Mouse (Mus musculus) midbrain, embryonic 14.5 days (tissue): ENCODE data around the gene Polr3h. TPM values are rescaled to one million over a fixed set of nuclear protein-coding genes. Genes with fewer than 3 reads are reported as not detected.

ENCODE experiments used
- ATAC-seq: fragments of 200-750 bp; cut with Nextera tagmentation; 2 replicates; pipeline ENCODE4 v1.8.0; 2017; ENCODE audit warnings: moderate number of reproducible peaks, moderate library complexity; ENCODE audit not compliant: low FRiP score, low TSS enrichment
- DNase-seq: peaks from one replicate; pipeline ENCODE4 v3.0.0-alpha.2; 2015
- H3K27ac ChIP-seq: fragments of 300-500 bp; sonication (generic); replicated peaks from 2 replicates; pipeline ENCODE4 v1.5.1; 2014; ENCODE audit warnings: mild to moderate bottlenecking, low read depth, low read length, moderate library complexity
- H3K27me3 ChIP-seq: fragments of 300-500 bp; sonication (generic); 2 replicates; pipeline ENCODE4 v1.6.1; 2014; ENCODE audit warnings: low read length, control low read depth, mixed read lengths; ENCODE audit not compliant: control insufficient read depth, insufficient read depth
- H3K36me3 ChIP-seq: fragments of 300-500 bp; sonication (generic); 2 replicates; pipeline ENCODE4 v1.6.1; 2014; ENCODE audit warnings: low read length, control low read depth; ENCODE audit not compliant: control insufficient read depth, insufficient read depth
- H3K4me1 ChIP-seq: fragments of 300-500 bp; sonication (generic); 2 replicates; pipeline ENCODE4 v1.6.1; 2014; ENCODE audit warnings: mild to moderate bottlenecking, antibody characterized with exemption, low read length, control low read depth; ENCODE audit not compliant: control insufficient read depth, insufficient read depth
- H3K4me2 ChIP-seq: fragments of 300-500 bp; sonication (generic); 2 replicates; pipeline ENCODE4 v1.6.1; 2014; ENCODE audit warnings: mild to moderate bottlenecking, low read length, moderate library complexity
- H3K4me3 ChIP-seq: fragments of 300-500 bp; sonication (generic); replicated peaks from 2 replicates; pipeline ENCODE4 v1.5.1; 2014; ENCODE audit warnings: low read depth, low read length
- H3K9ac ChIP-seq: fragments of 300-500 bp; sonication (generic); replicated peaks from 2 replicates; pipeline ENCODE4 v1.6.1; 2014; ENCODE audit warnings: mild to moderate bottlenecking, low read length, moderate library complexity
- H3K9me3 ChIP-seq: fragments of 300-500 bp; sonication (generic); 2 replicates; pipeline ENCODE4 v1.6.1; 2016; ENCODE audit warnings: low read length, control low read depth, mixed read lengths; ENCODE audit not compliant: control insufficient read depth
- WGBS: fragments of 180-500 bp; shearing (Covaris S2); extraction: QIAGEN DNeasy Blood & Tissue Kit; methylation state at CpG from one replicate; pipeline ENCODE4 v1.1.7; 2014; 5-methylcytosine and 5-hydroxymethylcytosine counted together
- polyA plus RNA-seq: library from polyadenylated mRNA; unstranded; fragments of >200 nt; fragmentation: Nextera tagmentation; extraction: Ambion mirVana; gene quantifications from 2 replicates; pipeline ENCODE4 v1.2.1, GENCODE M21; 2014

Polr3h gene
- polyA plus RNA-seq, 1 experiment from 2014 or later, result 74.2 TPM

DNA sequence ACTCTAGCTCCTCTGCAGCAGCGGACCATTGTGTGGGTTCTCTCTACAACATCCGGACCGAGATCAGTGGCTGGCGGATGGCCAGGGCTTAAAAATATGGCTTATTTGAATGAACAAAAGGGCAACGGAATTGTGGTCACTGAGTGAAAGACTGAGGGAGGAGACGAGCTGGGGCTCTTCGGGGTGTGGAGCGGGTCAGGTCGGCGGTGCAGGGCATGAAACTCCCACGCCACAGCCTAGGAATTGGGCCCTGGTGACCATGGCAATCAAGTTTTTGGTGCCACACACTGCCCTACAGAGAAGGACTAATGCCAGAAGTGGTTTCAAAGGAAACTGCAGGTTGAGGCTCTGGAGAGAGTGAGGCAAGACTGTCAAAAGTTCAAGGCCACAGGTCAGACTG, 2.2 kb upstream of the Polr3h start:
- H3K9me3 ChIP-seq, result no peaks in the 10 kb centered on the region
- DNase-seq (peak; percentile 65), ATAC-seq (no peak)
- H3K4me1 ChIP-seq, result peaks cover 10% of the 10 kb centered on the region
- no peak overlapping the region for H3K4me2 ChIP-seq
- H3K4me3 ChIP-seq, result no peak overlapping the region
- H3K36me3 ChIP-seq, result no peaks in the 10 kb centered on the region
- no peak overlapping the region for H3K9ac ChIP-seq
- no peak overlapping the region for H3K27ac ChIP-seq
- 46% methylated on average over 11 of the region's 11 CpGs for WGBS
- no peaks in the 10 kb centered on the region for H3K27me3 ChIP-seq

DNA sequence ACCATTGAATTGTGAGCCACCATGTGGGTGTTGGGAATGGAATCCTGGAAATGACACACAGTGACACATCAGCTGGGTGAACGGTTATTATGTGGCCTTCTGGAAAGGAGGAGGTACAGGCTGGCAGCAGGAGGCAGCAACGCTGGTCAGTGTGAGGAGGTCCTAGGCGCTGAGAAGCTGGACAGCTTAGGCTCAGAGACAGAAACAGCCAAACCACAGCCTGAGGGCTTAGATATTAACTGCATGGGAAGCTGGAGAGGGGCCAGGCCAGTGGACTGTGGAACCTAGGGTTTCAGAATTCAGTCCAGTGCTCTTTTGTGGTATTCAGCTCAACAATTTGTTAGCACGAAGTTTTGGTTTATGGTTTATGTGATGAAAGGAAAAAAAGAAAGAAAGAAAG, 1.7 kb upstream of the Polr3h start:
- H3K9ac ChIP-seq, result no peak overlapping the region
- H3K4me3 ChIP-seq, result no peak overlapping the region
- no peaks in the 10 kb centered on the region for H3K27me3 ChIP-seq
- 51% methylated on average over 4 of the region's 4 CpGs for WGBS
- no peak for ATAC-seq
- no peaks in the 10 kb centered on the region for H3K36me3 ChIP-seq
- DNase-seq, result peak; percentile 29
- H3K4me2 ChIP-seq, result no peak overlapping the region
- 0 out of 2 replicates have a peak overlapping the region, but pooled peaks have one; percentile 55 for H3K27ac ChIP-seq
- no peaks in the 10 kb centered on the region for H3K9me3 ChIP-seq
- peaks cover 10% of the 10 kb centered on the region for H3K4me1 ChIP-seq

DNA sequence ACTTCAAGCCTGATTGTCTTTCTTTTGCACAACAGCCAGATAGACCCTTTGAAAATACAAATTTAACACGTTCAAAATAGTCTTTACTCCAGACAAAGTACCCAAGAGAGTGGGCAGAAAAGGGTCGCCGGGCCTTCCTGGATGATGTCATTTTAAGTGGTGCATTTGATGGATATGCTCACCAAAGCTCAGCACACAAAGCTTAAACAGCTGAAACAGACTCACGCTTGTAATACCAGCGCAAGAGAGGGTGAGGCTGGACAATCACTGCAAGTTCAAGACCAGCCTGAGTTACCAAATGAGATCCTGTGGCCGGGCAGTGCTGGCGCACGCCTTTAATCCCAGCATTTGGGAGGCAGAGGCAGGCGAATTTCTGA, 394 bp upstream of the Polr3h start:
- DNase-seq (no peak), ATAC-seq (peak; percentile 60)
- Histone ChIP-seq H3K4me1 (peaks cover 10% of the 10 kb centered on the region), H3K36me3 (no peaks in the 10 kb centered on the region), H3K4me2 (peak overlapping the region; percentile 95), H3K27ac (peak overlapping the region; percentile 65), H3K4me3 (no peak overlapping the region), H3K9me3 (no peaks in the 10 kb centered on the region), H3K27me3 (no peaks in the 10 kb centered on the region), H3K9ac (no peak overlapping the region)
- WGBS, result 23% methylated on average over 9 of the region's 9 CpGs

DNA sequence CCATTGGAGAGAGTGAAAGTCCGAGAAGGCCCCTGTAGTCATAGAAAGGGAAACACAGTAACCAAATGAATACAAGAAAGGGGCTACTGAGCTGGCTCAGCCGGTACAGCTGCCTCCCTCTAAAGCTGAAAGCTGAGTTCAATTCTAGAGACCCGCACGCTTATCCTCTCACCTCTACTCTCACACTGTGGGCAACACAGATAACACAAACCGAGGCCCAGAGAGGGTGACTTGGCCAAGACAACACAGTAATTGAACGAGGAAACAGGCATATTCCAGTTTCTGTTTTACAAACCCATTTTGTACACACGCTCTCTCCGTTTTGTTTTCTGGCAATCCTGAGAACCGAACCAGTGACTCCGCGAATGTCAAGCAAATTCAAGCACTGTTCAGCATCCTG, 1.1 kb downstream of the Polr3h start:
- 85% methylated on average over 11 of the region's 11 CpGs for WGBS
- DNase-seq (no peak), ATAC-seq (no peak)
- Histone ChIP-seq H3K9ac (no peak overlapping the region), H3K4me1 (peaks cover 10% of the 10 kb centered on the region), H3K27ac (no peak overlapping the region), H3K27me3 (no peaks in the 10 kb centered on the region), H3K4me3 (peak overlapping the region; percentile 74), H3K4me2 (peak overlapping the region; percentile 95), H3K9me3 (no peaks in the 10 kb centered on the region), H3K36me3 (no peaks in the 10 kb centered on the region)

DNA sequence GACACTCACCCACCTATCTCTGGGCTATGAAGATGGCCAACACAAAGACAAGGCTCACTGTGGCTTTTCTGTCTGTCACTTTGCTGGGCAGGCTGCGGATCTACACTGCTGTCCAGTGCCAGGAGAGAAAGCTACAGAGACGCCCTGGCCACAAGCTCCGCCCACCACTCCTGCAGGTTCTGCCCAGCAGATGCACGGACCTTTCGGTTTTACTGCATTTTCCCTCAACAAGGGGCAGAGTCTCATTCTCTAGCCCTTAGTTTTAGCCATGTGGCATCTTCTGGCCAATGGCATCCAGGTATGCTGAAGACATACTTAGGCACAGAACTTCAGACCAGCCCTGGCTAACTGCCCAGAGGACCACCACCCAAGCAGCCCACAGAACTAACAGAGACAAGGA, 4.8 kb downstream of the Polr3h start:
- no peak overlapping the region for H3K4me3 ChIP-seq
- 0 out of 2 replicates have a peak overlapping the region, but pooled peaks have one; percentile 32 for H3K27ac ChIP-seq
- peaks cover 10% of the 10 kb centered on the region for H3K4me1 ChIP-seq
- H3K27me3 ChIP-seq, result no peaks in the 10 kb centered on the region
- DNase-seq (no peak), ATAC-seq (no peak)
- no peaks in the 10 kb centered on the region for H3K9me3 ChIP-seq
- 76% methylated on average over 5 of the region's 5 CpGs for whole genome bisulfite sequencing
- peaks cover 19% of the 10 kb centered on the region for H3K36me3 ChIP-seq
- no peak overlapping the region for H3K4me2 ChIP-seq
- H3K9ac ChIP-seq, result no peak overlapping the region

DNA sequence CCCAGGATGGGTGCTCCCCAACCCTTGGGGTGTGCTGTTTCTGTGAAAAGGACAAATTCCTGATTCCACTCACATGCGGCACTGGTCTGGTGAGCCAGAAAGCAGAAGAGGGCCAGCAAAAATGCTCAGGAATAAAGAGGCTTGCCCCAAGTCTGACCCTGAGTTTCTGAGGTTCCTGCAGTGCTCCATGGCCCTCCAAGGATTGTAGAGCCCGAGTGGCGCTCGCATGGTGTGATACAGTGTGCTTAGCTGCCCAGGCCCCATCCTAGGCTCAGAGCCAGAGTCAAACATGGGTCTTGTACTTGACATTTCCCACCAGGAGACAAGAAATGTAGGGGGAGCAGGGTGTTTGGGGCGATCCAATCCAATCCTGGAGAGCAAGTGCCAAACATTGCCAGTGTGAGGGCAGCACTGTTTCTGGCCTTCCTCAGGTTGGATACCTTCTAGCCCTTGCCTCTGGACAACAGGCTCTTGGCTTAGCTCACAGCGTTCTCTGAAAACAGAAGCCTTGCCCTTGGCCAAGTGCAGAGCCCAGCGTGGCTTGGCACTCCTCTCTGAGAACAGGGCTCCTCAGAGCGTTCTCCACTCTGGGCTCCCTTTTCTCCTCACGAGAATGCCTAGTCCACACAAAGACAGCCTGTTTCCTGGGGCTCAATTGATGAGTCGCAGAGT, 5.4 kb downstream of the Polr3h start:
- ATAC-seq (no peak), DNase-seq (no peak)
- H3K9ac ChIP-seq, result no peak overlapping the region
- H3K36me3 ChIP-seq, result peaks cover 25% of the 10 kb centered on the region
- 84% methylated on average over 10 of the region's 10 CpGs for WGBS
- H3K4me2 ChIP-seq, result no peak overlapping the region
- H3K9me3 ChIP-seq, result no peaks in the 10 kb centered on the region
- no peak overlapping the region for H3K4me3 ChIP-seq
- peaks cover 10% of the 10 kb centered on the region for H3K4me1 ChIP-seq
- H3K27ac ChIP-seq, result 0 out of 2 replicates have a peak overlapping the region, but pooled peaks have one; percentile 32
- H3K27me3 ChIP-seq, result no peaks in the 10 kb centered on the region

DNA sequence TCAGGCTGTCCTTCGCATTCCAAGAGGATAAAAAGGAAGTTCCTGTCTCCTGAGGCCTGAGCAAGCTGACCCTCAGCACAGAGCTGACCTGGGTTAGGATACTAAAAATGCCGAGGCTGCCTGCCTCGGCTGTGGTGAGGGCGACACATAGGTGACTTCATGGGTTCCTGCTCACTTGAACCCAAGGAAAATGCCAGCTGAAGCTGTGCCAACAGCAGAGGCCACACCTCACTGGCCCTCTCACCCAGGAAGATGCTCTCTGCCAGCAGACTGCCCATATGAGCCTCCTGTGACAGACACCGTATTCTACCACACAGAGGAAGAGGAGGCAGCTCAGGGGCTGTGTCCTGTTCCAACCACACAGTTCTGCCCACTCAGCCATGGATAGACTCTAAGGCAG, 7.0 kb downstream of the Polr3h start:
- Histone ChIP-seq H3K4me1 (no peaks in the 10 kb centered on the region), H3K4me3 (no peak overlapping the region), H3K9ac (no peak overlapping the region), H3K9me3 (no peaks in the 10 kb centered on the region), H3K27ac (no peak overlapping the region), H3K36me3 (peaks cover 41% of the 10 kb centered on the region), H3K4me2 (no peak overlapping the region), H3K27me3 (no peaks in the 10 kb centered on the region)
- ATAC-seq (no peak), DNase-seq (no peak)
- WGBS, result 91% methylated on average over 5 of the region's 5 CpGs

DNA sequence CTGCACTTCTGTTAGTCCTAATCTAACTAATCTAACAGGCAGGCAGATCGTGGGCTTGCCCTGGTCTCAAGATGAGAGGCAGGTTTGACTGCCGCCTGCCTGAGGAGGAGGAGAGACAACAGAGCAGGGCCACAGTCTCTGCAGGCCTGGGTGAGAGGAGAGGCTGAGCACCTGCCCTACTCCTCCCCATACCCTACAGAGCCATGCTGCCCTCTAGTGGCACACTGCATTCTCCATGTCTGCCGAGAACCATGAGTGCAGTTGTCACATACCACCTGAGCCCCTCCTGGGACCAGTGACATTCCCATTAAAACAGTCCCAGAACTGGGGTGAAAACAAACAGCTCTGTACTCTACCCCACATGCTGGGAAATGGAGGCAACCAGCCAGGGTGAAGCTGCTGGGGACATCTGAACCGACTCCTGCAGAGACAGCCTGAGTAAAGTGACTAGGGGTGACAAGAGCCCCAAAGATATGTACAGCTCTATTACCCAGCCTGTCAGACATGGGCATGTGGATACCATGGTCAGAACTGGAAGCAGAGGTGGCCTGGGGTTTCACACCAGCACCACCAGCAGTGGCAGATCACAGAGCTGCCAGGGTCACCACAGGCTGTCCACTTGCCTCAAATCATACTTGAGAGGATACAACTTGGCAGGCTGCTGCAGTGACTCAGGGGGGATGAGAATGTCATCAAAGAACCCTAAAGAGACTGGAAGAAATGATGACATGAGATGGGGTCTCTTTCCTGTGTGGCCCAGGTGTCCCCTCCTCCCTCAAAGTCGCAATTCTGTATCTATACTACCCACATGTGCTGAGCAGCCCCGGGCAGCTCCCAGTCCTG, 8.2 kb downstream of the Polr3h start:
- DNase-seq (peak; percentile 76), ATAC-seq (no peak)
- no peak overlapping the region for H3K4me3 ChIP-seq
- no peaks in the 10 kb centered on the region for H3K4me1 ChIP-seq
- H3K9ac ChIP-seq, result no peak overlapping the region
- no peaks in the 10 kb centered on the region for H3K27me3 ChIP-seq
- peaks cover 53% of the 10 kb centered on the region for H3K36me3 ChIP-seq
- WGBS, result 58% methylated on average over 6 of the region's 6 CpGs
- H3K27ac ChIP-seq, result no peak overlapping the region
- no peaks in the 10 kb centered on the region for H3K9me3 ChIP-seq
- H3K4me2 ChIP-seq, result no peak overlapping the region

DNA sequence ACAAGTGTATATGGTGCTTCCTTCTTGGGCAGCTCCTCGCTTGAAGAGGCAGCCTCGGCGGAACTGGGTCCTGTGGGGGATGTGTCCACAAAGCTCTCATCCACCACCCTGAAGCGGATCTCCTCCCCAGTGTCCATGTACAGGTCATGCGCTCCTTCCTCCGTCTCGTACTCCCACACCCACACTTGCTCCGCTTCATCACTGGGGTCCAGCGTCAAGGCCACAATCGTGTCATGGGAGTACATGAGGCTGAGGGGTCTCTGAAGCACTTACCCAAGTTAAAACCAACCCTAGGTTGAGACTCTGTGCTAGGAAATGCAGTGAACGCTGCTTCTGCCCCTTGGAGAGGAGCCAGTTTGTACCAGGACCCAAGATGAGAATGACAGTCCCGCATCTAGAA, 8.8 kb downstream of the Polr3h start:
- Histone ChIP-seq H3K27me3 (no peaks in the 10 kb centered on the region), H3K4me2 (no peak overlapping the region), H3K27ac (no peak overlapping the region), H3K36me3 (peaks cover 60% of the 10 kb centered on the region), H3K4me1 (no peaks in the 10 kb centered on the region), H3K9me3 (no peaks in the 10 kb centered on the region), H3K4me3 (no peak overlapping the region), H3K9ac (no peak overlapping the region)
- DNase-seq, result no peak
- 93% methylated on average over 12 of the region's 12 CpGs for WGBS
- ATAC-seq, result no peak
